Mouse (Mus musculus) right cerebral cortex, adult 18-20 months (tissue): ENCODE data around the gene Olfr748.
"Not testable (repeated sequence)": the region's sequence is repeated elsewhere in the genome, so short reads cannot be mapped to it uniquely, and the experiment has no call there.

Experiments
- DNase-seq: peaks from one replicate; pipeline ENCODE4 v3.0.0; 2022; ENCODE audit warnings: mixed read lengths

Olfr748 gene

DNA sequence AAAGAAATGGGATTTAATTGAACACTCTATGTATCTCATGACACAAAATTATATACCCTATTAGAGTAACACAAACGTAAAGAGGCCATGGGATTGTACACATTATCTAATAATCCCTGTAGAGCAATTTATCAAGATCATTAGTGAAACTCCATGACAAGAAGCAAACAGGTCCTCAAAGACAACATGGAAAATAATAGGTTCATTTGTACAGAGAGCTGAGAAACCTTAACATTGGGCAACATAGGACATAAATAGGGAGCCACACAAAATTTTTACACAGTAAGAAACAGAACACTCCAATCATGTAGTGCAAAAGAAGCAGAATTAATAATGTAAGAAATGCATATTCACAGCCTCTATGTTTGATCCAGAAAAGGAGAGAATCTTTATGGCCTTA lies at the start of gene Olfr748:
TSS of gene Olfr748 (plus strand) at position 301 of the 400 bp plus-strand sequence.
- DNase-seq = no peak

DNA sequence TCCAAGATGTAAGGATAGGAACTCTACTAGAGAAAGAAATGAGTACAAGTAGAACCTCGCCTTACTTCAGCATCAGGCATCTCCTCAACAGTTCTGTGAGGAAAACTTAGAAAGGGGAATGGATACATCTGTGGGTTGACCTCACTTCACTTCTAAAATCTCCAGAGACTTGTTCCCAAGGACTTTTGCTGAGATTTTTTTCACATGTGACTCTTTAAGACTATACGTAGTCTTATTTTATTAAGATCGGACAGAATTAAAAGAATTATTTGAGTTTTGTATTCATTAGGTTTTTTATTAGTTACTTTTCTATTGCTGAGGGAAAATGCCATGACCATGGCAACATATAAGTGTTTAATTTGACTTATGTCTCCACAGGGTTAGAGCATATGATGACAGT lies 14.1 kb upstream of the Olfr748 start, which contains the start of gene Olfr747:
TSS of gene Olfr747 (minus strand) at position 101 of the 400 bp plus-strand sequence.
- DNase-seq = no peak

DNA sequence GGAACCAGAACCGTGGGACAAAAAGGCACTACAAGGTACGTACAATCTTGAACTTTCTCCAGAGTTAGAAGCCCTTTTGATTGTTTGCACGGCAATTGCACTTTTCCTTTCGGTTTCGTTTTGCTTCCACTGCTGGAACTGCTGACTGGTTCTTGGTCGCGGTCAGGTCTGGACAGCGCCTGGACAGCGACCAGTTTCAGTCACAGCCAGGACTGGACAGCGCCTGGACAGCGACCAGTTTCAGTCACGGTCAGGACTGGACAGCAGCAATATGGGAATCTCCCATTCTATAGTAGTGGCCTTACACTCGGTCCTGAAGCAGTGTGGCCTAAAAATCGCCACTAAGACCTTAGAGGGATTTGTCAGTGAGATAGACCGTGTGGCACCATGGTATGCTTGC lies 12.7 kb downstream of the Olfr748 start:
- not testable (repeated sequence) for DNase-seq

DNA sequence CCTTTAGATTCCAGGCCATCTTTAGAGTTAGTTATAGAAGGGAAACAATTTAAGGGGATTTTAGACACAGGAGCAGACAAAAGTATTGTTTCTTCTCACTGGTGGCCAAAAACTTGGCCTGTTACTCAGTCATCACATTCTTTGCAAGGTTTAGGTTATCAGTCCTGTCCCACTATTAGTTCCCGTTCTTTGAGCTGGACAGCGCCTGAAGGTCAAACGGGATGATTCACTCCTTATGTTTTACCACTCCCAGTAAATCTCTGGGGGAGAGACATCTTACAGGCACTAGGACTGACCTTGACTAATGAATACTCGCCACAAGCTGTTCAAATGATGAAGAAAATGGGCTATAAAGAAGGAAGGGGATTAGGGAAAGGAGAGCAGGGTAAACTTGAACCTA lies 15.2 kb downstream of the Olfr748 start:
- DNase-seq = not testable (repeated sequence)

DNA sequence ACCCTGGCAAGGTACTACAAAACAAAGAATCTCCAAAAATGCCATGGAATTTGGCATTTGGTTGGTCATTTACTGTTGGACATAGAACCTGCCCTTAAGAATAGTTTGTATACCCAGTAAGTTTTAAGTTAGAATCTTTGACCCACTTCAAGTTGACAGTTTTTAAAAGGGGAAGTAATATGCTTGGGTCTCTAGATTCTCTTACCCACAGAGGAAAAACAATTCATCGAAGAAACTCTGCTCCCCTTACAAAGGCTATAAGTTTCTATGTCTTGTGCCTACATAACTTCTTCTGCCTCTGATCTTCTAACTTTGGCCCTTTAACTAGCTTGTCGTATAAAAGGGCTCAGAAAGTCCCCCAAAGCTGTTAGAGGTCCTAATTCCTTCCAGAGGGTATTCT lies 33.2 kb downstream of the Olfr748 start:
- no peak for DNase-seq

DNA sequence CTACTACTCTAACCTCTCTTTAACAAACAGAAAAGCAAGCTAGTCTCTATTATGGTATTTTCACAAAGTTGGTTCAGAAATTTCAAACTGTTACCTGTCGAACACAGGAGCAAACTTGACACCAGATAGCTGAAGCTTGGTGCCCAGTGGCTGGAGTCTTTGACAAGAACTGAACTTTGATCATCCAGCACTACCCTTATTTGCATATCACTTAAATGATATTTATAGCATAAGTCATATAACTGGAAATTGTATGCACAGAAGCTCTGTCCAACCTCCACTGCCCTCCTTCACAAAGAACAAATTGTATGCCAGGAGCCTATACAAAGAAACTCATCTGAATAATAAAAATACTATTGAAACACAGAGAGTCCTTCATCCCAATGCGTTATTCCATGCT lies 34.4 kb downstream of the Olfr748 start:
- DNase-seq = no peak

DNA sequence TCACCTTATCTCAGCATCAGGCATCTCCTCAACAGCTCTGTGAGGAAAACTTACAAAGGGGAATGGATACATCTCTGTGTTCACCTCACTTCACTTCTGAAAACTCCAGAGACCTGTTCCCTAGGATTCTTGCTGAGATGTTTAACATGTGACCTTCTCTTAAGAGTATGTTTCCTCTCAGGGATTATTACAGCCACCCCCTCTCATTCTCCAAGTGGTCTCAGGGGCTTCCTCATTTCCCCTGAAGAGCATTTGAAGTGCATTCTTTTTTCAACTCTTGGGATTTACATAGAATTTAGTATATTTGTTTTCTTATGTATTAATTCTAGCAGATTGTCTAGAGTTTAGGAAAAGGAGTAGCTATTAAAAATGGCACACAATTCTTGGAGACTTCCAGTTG lies 37.8 kb downstream of the Olfr748 start, which contains the start of gene Olfr749:
TSS of gene Olfr749 (minus strand) at position 101 of the 400 bp plus-strand sequence.
- DNase-seq = no peak

DNA sequence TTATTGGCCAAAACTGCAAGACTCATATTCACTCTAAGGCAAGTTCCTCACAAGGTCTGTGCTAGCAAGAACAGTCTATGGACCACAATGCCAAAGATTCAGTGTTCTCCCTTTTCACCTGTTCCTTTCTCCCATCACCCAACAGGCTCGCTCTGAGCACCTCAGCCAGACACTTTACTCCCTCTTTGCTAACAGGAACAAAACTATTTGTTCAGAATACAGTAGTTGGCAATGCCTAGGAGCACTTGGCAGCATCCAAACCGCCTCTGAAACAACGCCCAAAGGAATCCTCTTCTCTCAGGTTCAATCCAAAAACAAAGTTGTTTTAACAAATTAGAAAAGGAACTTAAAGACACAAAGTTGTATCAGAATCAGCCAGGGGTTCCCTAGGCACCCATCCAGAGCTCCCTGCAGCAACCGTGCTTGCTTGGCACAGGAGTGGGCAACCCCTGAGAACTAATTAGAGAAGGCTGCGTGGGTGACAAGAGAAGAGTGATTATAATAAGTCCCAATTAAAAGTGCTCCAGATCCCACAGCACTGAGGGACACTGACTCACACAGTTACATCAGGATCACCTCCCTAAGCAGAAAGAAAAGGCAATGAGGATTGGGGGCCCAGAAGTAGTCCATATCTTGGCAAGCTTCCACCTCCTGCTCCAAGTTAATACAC lies 51.4 kb downstream of the Olfr748 start:
- peak; percentile 49 for DNase-seq
